Mouse (Mus musculus): ENCODE measurements around the gene 4933430I17Rik.

DNA sequence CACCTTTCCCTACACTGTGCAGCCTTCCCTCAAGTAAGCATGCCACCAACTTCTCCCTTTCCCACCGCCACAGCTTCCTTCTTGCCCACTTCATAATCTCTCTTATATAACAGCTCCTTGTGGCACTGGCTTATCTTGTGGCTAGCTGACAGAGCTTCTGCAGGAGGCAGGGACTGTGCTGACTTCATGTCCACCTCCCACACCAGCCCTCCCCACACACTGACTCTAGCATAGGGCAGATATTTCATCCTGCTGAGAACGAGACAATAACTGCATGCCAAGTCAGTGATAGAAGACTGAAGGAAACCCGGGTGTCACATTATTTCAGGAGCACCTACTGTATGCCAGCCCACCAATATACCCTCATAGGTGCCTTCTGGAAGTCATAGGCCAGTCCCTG, 9.7 kb upstream of the 4933430I17Rik start:
- TF ChIP-seq CTCF (IDR thresholded peaks at IDR 0.05; ENCODE audit: extremely low read depth, insufficient read depth, insufficient read length, insufficient replicate concordance), result no peak
- TF ChIP-seq POLR2A (IDR thresholded peaks at IDR 0.05; ENCODE audit: low read depth, low read length), result no peak

All from spleen, adult 2 months (tissue).